Mouse (Mus musculus) hindlimb bud, embryonic 11.5 days (tissue): ENCODE measurements around the gene Wrb.
"Not testable (repeated sequence)": the region's sequence is repeated elsewhere in the genome, so short reads cannot be mapped to it uniquely, and the experiment has no call there.

Source experiments
- DNase-seq: peaks from one replicate; pipeline ENCODE4 v3.0.0-alpha.2; 2012; ENCODE audit warnings: low read depth, low spot score; ENCODE audit errors: extremely low spot score

Gene Wrb

DNA sequence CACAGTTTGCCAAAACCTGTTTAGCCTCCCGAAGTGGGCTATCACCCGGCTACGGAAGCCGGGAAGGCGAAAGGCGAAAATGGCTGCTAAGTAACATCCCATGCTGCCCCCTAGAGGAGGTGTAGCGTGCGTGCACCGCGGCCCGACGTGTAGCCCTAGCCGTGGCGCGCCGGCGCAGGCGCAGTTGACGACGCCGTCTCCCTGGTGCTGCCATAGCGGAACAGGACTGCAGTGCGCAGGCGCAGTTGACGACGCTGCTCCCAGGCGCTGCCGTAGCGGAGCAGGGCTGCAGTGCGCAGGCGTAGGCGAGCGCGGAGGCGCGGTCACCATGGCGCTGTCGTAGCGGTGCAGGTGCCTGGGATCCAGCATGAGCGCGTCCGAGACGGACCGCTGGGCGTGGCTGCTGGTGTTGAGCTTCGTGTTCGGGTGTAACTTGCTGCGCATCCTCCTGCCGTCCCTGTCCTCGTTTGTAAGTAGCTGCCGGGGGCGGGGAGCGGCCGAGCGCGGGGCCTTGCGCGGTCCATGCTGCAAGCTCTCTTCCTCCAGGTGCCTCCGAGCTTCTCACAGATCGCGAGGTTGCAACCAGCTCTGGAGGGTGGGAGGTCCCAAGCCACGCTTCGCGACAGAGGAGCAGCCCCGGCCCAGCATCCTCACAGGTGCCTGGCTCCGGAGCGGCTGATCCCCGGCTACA, at the start of gene Wrb:
TSS of gene Wrb (plus strand) at position 298 of the 691 bp plus-strand sequence.
- DNase-seq = peak; percentile 99

DNA sequence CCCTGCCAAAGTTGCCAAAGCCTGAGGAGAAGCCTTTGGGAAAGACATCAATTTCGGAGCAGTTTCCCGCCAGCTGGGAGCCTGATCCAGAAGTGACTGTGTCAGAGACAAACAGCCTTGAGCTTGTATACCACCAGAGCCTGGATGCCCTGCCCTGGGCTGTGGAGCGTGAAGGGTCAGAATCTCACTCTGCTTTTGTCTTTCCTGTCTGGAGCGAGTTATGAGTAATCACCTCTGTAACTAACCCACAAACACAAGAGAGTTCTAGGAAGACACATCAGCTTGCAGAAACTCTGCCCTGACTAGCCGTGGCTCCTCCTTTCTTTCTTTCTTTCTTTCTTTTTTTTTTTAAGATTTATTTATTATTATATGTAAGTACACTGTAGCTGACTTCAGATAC, 49.2 kb upstream of the Wrb start:
- DNase-seq = no peak

DNA sequence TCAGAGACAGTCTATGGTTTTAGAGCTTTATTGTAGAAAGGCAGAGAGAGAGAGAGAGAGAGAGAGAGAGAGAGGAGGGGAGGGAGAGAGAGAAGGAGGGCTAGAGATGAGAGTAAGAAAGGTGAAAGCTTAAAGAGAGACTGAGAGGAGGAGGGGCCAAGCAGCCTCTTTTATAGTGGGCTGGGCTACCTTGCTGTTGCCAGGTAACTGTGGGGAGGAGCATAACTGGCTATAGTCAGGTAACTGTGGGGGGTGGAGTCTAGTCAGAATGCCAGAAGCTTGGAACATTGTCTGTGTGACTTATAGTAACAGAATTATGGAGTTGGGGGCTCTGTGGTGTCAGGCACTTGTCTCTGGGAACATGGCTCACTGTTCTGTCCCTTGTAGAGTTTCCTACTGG, 47.4 kb upstream of the Wrb start:
- DNase-seq = not testable (repeated sequence)

DNA sequence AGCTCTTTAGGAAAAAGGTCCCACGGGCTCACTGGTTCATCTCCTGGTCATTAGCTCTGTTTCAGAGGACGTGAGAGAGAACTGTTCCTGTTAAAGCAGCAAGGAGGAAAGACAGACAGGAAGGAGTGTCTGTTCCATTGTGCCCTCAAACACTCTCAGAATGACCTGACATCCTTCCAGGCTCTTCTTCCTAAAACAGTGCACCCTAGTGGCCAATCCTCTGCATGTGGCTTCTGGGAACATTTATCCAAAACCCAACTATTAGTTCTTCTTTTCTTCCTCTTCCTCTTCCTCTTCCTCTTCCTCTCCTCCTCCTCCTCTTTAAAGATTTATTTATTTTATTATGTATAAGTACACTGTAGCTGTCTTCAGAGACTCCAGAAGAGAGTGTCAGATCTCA, 42.2 kb upstream of the Wrb start:
- no peak for DNase-seq

DNA sequence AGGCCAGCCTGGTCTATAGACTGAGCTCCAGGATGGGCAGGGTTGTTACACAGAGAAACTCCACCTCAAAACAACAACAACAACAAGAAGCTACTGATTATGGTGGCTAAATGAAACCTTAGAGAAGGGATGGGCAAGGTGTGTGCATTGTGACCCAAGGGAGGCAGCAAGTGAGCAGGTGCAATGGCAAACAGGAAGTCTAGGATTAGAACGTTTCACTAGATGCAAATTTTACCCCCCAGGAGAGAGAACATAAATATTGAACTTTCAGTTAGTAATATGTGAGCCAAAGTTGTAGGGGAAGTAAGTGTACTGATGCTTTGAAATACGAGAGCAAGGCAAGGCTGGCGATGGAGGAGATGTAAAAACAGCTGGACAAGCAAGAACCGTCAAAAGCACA, 35.5 kb upstream of the Wrb start:
- DNase-seq = no peak

DNA sequence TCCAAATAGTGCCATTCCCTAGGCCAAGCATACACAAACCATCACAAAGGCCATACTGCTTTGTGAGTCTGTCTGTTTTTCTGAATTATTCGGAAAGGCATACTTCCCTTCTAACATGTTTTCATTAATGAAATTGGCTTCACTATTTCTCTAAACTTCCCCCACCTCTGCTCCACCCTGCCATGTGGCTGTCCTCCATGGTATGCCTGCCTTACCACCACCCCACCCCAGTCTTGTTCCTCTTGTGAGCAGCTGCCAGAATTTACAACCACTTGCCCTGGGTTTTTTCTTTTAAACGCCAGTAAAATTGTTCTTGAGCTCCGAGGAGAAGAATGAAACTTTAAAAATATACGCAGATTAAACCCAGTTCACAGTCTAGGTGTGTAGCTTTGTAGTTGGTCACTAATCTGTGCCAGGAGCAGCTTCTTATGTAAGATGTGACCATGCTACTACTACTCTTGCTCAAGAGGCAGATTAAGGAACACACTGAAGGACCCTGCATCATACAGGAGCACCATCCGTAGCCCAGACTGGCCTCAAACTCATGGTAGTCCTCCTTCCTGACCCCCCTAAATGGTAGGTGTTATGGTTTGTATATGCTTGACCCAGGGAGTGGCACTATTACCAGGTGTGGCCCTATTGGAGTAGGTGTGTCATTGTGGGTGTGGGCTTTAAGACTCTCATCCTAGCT, 34.4 kb upstream of the Wrb start:
- DNase-seq = no peak

DNA sequence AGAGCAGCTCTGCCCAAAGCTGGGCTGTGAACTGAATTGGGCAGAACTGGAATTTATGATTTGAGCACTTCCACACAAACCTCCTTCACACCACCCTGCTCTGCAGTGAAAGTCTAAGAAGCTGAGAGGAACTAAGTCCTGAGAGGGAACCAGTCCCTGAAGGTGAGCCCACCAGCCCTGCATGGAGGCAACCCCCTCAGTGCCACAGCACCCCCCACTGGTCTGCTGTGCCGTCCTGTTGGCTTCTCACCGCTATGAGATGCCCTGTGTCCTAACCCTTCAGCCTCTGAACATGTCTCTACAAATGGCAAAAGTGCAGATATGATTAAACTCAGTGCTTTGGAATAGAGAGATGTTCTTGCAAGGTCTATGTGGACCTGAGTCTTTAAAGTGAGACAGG, 32.4 kb upstream of the Wrb start:
- DNase-seq = no peak

DNA sequence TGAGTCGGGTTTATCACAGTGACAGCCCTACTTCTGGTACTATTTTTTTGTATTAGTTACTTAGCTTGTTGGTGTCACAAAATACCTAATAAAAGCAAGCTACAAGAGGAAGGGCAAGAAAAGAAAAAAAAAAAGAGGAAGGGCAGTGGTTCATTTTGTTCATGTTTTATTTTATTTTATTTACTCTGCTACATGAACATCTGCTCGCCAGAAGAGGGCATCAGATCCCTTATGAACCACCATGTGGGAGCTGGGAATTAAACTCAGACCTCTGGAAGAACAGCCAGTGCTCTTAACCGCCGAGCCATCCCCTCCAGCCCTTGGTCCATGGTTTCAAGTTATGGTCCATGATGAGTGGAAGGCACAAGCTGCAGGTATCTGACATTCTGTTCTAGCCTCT, 30.5 kb upstream of the Wrb start:
- DNase-seq = no peak

DNA sequence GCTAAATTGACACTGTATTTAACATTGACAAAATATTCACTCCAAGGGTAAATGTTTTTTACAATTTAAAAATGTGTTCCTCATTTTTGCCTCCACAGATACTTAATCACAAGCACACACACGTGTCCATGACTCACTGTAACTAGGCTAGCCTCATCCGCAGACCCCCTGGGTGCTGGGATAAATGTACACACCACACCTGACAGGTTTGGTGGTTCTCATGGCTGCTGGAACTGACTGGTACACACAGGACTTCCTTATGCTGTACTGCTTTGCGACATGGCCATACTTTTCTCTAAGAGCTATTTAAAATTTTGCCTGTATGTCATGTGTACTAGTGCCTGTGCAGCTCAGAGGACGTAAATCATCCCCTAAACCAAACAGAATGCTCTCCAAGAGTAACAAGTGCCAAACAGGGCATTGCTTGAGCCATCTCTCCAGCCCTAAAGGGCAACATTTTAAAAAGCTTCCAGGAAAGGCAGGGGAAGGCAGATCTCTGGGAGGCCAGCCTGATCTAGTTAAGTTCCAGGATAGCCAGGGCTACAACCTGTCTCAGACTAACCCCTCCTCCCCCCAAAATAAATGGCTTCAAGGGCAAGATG, 25.1 kb upstream of the Wrb start:
- no peak for DNase-seq

DNA sequence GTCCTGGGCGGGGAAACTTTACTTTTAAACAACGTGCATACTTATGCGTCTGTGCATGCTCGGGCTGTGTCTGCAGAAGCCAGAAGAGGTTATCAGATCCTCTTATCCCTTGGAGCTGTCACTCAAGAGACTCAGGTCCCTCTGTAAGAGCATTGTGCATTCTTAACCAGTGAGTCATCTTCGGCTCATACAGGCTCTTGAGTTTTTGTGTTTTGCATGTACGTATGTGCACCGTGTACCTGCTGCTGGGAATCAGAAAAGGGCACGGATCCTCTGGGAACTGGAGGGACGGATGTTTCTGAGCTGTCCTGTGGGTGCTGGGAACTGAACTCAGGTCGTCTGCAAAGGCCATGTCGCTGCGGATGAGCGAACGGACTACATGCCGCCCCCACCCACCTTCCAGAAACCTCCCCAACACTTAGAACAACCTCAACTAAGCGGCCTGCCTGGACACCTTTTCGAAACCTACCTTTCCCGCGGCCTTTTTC, 18.5 kb upstream of the Wrb start:
- no peak for DNase-seq

DNA sequence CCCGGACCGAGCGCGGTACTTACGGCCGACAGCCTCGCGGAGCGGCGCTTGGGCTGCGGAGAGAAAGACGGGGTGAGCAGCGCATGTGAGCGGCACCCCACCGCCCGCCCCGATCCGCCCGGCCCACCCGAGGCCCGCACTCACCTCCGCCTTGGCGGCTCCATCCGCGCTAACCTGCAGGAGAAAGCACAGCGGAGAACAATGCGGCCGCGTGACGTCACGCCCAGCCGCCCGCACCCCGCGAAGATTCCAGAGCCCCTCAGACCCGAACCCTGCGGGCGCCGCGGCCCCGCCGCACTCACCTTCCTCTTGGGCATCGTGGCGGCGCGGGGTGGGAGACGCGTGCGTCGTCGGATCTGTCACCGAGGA, 17.9 kb upstream of the Wrb start:
- DNase-seq = no peak

DNA sequence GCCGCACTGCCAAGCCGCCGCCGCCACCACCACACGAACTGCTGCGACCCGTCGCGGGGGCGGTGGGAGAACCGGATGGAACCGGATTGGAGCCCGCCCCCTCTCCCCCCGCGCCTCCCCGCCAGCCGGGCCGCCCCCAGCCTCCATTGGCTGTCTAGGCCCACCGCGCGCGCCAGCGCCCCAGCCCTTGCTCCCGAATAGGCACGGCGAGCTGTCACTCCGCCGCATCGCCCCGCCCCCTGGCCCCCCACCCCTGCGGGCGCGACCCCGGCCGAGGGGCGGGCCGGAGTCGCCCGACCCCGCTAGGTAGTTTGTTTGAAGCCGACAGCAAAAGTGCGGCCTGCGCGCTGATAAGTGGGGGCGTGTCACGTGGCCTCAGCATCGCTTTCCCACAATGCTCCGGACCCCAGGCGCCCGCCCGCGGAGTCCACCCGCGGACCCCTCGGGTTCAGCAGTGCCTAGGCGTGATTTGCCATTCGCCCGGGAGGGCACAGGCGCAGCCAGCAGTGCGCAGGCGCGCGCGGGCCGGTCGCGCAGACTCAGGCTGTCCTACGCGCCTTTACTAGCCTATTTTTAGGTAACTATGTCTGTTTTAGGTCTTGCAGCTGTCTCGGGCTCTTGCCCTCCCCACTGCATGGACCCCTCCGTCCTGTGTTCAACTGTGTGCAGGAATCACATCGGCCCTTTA, 17.4 kb upstream of the Wrb start, which contains the start of gene Hmgn1:
TSS of gene Hmgn1 (minus strand) at position 73 of the 688 bp plus-strand sequence.
- DNase-seq = peak; percentile 89

DNA sequence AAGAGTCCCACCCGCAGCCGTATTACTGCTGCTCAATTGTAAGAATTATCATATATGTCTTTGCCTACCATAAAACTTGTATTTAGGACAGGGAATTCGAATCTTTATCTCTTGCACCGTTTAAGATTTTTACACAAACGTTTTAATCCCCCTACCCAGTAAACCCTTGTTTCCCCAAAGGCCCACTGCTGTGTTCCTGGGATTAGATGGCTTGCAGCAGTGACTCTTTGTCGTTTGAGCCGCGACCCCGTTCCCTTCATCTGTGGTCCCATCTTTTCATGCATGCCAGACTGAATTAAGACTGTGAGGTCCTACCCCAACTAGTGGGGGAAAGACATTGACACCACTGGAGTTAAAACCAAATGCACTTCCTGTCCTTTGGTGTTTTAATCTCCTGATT, 16.7 kb upstream of the Wrb start:
- DNase-seq = no peak

DNA sequence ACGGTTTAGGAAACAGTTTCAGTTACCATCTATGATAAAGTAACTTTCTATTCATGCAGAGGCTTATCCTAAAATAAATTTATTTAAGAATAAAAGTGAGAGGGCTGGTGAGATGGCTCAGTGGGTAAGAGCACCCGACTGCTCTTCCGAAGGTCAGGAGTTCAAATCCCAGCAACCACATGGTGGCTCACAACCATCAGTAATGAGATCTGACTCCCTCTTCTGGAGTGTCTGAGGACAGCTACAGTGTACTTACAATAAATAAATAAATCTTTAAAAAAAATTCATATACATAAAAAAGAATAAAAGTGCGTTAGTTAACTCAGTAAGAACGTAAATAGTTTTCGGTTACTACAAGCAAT, 478 bp upstream of the Wrb start:
- DNase-seq = not testable (repeated sequence)

DNA sequence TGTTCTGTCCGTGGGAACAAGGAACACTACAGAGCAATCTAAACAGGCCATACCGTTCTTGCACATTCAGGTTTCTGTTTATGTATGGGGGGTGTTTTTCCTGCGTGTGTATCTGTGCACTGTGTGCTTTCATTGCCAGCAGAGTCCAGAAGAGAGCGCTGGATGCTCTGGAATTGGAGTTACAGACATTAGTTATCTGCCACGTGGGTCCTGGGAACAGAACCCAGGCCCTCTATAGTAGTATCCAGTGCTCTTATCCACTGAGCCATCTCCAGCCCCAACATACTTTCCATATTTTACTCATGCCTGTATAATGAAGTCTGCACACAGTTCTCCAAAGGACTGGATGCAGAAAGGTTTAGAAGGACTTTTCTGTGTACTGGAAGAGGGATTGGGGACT, 607 bp downstream of the Wrb start:
- no peak for DNase-seq

DNA sequence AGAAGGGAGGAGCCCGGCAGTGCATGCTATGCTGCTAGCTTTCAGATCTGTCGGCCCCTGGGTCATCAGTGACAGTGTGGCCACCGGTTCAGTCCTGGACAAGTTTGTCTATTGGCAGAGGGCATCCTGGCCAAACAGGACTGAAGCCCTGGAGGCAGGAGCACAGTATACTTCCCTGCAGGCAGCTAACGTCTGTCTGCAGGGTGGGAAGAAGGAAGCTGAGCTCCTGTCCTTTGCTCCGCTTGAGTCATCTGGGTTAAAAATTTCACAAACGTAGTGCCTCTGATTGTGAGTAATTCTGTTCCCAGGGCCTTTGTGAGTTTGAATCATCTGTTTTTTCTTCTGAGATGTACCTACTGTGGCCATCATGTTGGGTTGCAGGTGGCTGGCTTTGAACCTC, 3.6 kb downstream of the Wrb start:
- DNase-seq = no peak

DNA sequence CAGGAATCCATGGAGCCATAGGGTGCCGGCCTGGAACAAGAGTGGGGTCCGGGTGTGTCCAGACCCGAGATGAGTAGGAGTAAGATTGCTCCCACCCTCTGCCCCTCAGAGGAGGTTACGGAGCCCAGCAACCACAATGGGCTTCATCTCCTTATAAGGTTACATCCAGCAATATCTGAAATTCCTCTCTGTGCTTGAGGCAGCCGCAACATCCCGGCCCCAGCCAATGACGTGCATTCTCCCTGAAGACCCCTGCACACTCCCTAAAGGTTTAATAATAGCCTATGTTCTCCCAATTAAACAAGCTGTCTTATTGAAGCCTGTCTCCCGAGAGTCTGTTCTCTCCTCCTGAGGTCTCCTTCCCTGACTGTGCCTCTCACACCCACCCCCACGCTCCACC, 4.1 kb downstream of the Wrb start:
- no peak for DNase-seq

DNA sequence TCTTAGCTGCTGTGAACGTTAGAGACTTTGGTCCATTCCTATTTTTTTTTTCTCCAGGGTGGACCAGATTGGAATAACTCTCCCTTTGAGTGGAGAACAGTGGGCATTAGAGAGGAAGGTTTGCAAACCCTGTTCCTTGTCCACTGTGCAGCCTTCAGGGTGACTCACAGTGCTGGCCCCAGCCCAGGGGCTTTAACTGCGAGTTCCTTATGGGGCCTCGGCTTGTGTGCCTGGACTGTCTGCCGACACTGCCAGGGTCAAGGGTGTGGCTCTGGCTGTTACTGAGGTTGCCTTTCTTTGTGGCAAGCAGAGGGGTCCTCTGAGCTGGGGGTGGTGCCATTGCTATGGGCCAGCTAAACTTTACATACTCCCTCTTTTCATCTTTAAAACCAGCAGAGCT, 5.8 kb downstream of the Wrb start:
- no peak for DNase-seq

DNA sequence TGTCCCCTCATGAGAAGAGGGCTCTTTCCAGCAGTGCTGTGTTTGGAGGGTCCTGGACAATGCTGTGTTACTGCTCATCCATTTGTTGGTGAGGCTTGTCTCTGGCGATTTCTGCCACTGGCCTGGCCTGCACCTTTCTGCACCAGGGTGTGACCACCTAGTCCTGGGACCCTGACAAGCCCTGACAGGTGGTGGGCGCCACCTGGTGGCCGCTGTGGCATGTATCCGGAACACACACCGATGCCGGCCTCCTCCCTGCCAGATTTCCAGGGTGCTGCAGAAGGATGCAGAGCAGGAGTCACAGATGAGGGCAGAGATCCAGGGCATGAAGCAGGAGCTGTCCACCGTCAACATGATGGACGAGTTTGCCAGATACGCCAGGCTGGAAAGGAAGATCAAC, 6.3 kb downstream of the Wrb start:
- DNase-seq = no peak

DNA sequence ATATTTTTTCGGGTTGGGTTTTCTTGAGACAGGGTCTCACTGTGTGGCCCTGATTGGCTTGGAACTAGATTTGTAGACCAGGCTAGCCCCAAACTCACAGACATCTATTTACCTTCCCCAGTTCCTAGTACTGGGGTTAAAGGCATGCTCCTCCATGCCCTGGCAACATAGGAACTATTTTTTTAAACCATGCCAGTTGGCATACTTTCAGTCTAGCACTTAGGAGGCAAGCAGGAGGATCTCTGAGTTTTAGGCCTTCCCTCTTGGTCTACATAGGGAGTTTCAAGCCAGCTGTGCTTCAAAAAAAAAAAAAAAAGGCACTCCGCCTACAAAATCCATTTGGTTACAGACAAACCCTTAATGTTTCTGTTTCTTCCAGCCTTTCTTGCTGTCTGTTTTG, 9.3 kb downstream of the Wrb start:
- DNase-seq = no peak

DNA sequence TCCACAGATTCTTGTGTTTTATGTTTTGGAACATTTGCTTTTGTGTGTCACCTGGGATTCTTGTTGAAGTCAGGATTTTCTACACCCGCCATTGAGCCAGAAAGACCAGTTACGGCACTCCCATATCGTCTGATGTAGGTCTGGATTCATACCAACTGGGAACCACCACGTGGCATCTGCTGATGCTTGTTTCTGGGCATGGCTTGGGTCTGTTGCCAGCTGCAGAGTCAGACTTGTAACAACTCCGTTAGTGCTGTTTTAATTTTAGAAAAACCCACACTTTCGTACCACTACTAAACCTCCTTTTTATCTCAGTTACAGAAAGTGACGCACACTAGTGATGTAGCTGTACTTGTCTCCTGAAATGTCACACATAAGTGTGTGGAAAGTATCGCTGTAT, 10.8 kb downstream of the Wrb start:
- no peak for DNase-seq

DNA sequence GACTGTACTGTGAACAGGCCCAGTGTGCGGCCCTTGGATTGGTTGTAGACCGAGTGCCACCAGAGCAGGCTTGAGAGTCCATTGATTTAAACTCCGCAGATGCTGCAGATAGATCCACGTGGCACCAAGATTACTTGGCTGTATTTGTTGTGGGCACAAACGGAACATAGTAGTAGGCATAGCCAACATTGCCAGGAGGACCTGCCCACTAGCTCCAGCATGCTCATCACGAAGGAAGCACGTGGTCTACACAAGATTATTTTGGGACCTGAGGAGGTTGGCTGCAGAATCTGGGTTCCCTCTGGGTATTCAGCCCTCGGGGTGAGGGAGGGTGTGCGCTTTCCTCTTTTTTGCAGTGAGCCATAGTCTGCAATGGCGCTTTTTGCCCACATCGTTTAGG, 12.0 kb downstream of the Wrb start:
- DNase-seq = no peak
